Mouse (Mus musculus) cortical plate, adult 2 months (tissue): ENCODE data around the gene Mthfsd. TPM values are rescaled to one million over a fixed set of nuclear protein-coding genes. Genes with fewer than 3 reads are reported as not detected.
"Not testable (repeated sequence)": the region's sequence is repeated elsewhere in the genome, so short reads cannot be mapped to it uniquely, and the experiment has no call there.

Source experiments
- H3K27ac ChIP-seq: fragments of 200-500 bp; 2 replicates; pipeline ENCODE4 v1.5.1; 2012; ENCODE audit warnings: low read length, control low read depth, inconsistent platforms; ENCODE audit not compliant: insufficient read depth
- H3K4me1 ChIP-seq: fragments of 200-500 bp; 2 replicates; pipeline ENCODE4 v1.6.1; 2011; ENCODE audit warnings: low read length; ENCODE audit not compliant: control insufficient read depth, insufficient read depth
- H3K4me3 ChIP-seq: fragments of 200-500 bp; 2 replicates; pipeline ENCODE4 v1.5.1; 2011; ENCODE audit warnings: mild to moderate bottlenecking, low read length, control low read depth; ENCODE audit not compliant: insufficient read depth
- CTCF ChIP-seq: fragments of 200-500 bp; IDR thresholded peaks from 2 replicates; pipeline ENCODE4 v1.5.1; 2011; ENCODE audit warnings: mild to moderate bottlenecking, control low read depth, low read length; ENCODE audit not compliant: insufficient read depth; ENCODE audit errors: extremely low read depth
- POLR2A ChIP-seq: fragments of 200-500 bp; IDR thresholded peaks from 2 replicates; pipeline ENCODE4 v1.6.1; 2011; ENCODE audit warnings: mild to moderate bottlenecking, low read length, control low read depth; ENCODE audit not compliant: insufficient read depth; ENCODE audit errors: extremely low read depth
- polyA plus RNA-seq: library from polyadenylated mRNA; depleted of rRNA; stranded (reverse); fragments of >200 nt; gene quantifications from 2 replicates; pipeline ENCODE4 v1.2.3, GENCODE M21; 2012; rRNA removed

The Mthfsd gene
- 95.8 and 108 TPM in 2 replicates for polyA plus RNA-seq

- TF ChIP-seq POLR2A = peak; percentile 97
- TF ChIP-seq CTCF = no peak
- H3K4me1 ChIP-seq = peaks cover 5% of the 10 kb centered on the region; the same call in 1 of the 2 replicates
- peak within 1 kb of the TSS; percentile 53; the same call in 1 of the 2 replicates for H3K27ac ChIP-seq
- peak within 1 kb of the TSS; percentile 84 for H3K4me3 ChIP-seq
Measured at GRCm38 (mm10) chr8:121107668-121108656, at the start of gene Mthfsd. Gene Mthfsd, minus strand, starts transcription at chr8:121108392.

DNA sequence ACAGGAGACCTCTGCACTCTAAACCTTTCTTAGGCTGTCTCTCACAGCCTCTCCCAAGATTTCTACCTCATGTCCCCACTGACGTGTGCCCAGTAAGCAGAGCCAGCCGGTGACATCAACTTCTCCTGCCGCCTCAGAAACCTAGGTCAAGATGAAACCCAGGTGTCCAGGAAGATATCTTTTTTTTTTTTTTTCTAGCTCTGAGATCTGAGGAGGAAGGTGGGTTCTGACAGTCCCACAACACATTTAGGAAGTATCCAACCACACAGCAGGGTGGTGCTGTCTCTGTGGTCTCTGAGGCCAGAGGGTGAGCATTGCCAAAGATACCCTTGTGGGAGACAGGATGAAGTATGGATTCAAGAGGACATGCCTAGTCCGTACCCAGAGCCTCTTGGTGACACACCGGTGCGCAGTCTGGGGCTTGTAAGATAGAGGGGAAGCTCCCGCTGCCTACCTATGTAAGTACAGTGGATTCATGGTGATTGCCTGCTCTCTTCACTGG is 48.8 kb upstream of the Mthfsd start:
- H3K4me1 ChIP-seq = no peaks in the 10 kb centered on the region
- no peak overlapping the region for H3K4me3 ChIP-seq
- TF ChIP-seq POLR2A (no peak), CTCF (no peak)
- no peak overlapping the region for H3K27ac ChIP-seq

DNA sequence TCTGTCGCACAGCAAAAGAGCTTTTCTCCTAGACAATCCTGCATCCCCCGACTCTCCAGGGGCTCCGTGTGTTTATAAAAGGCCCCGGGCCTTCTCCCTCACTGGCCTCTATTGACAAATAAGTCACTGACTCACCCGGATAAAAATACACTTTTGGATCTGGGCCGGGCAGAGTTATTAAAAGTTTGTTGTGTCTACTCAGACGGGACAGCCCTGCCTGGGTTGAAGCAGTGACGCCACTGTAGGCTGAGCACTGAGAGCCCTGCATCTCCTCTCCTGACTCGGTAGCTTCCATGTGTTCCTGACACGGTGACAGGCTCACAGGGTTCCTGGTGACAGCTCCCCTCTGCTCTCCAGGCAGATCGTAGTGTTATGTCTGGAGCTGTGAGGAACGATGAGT is 44.2 kb upstream of the Mthfsd start:
- Histone ChIP-seq H3K4me1 (no peaks in the 10 kb centered on the region), H3K4me3 (no peak overlapping the region), H3K27ac (no peak overlapping the region)
- TF ChIP-seq CTCF = no peak
- TF ChIP-seq POLR2A = no peak

GRCm38 (mm10) chr8:121148573-121149083 is 40.4 kb upstream of the Mthfsd start:
- Histone ChIP-seq H3K4me1 (no peaks in the 10 kb centered on the region), H3K4me3 (no peak overlapping the region), H3K27ac (no peak overlapping the region)
- no peak for TF ChIP-seq POLR2A
- no peak for TF ChIP-seq CTCF

- H3K4me3 ChIP-seq, H3K4me1 ChIP-seq: not testable (repeated sequence)
Measured at GRCm38 (mm10) chr8:121145457-121146134, 37.4 kb upstream of the Mthfsd start.

GRCm38 (mm10) chr8:121136856-121137255 is 28.7 kb upstream of the Mthfsd start:
- no peaks in the 10 kb centered on the region for H3K4me1 ChIP-seq
- no peak overlapping the region for H3K4me3 ChIP-seq
- TF ChIP-seq POLR2A (no peak), CTCF (no peak)
- no peak overlapping the region for H3K27ac ChIP-seq

More at GRCm38 (mm10) chr8:121145457-121146134, 37.4 kb upstream of the Mthfsd start:
- not testable (repeated sequence) for H3K27ac ChIP-seq

DNA sequence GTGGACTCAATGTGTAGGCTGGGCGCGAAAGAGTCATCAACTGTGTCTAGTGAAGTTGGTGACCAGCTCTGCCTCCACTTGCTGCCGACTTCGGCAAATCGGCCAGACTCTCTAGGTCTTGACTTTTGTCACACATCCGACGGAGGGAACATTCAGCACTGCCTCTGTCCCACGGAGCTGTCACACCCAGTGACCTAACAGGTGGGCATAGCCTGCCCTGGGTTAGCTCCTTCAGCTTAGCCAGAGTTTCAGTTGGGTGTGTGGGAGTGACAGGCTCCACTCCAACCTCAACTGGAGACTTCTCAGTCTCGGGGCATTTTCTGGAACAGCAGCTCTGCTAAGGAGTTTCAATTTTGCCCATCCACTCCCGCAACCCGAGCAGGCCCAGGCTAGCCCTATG is 26.3 kb upstream of the Mthfsd start:
- H3K4me1 ChIP-seq = no peaks in the 10 kb centered on the region
- TF ChIP-seq POLR2A = no peak
- no peak for TF ChIP-seq CTCF
- H3K27ac ChIP-seq = no peak overlapping the region
- no peak overlapping the region for H3K4me3 ChIP-seq

DNA sequence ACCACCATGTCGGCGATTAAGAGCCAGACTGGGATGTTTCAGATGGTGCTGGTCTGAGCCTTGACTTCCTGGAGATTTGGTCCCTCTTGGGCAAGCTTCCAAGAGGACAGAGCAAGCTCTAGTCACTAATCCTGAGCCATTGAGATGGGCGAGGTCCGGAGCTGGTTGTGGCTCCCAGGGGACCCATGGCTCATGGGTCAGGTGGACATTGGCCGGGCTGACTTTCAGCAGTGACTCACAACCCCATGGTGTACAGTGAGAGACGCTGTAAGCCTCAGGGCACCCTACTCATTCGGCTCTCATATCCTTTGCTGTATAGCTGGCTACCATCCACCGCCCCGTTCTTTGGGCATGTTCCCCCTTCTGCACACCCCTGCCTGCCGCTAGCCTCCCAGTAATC is 25.9 kb upstream of the Mthfsd start:
- Histone ChIP-seq H3K27ac (no peak overlapping the region), H3K4me3 (no peak overlapping the region), H3K4me1 (no peaks in the 10 kb centered on the region)
- TF ChIP-seq POLR2A (no peak), CTCF (no peak)

DNA sequence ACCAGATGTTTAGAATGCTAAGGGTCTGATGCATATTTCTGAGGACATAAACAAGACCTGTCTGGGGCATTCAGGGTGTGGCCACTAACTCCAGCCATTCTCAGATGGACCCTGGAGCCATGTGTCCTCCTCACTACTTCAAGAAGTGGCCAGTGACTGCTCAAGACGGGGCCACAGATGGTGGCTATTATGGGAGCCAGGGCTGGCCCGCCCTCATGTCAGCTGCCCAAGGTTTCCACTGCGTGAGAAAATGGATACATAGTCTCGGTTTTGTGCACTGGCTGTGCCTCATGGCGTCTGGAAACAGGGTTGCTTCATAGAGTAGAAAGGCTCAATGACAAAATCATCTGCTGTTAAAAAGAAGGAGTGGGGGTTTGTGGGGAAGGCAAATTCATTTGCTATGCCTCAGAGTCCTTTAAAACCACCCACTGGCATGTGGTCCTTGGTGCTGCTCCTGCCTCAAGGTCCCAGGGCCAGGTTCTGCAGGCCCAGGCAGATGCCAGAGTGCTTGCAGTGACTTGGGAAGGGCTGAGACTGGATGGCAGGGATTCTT is 24.8 kb upstream of the Mthfsd start:
- no peaks in the 10 kb centered on the region for H3K4me1 ChIP-seq
- TF ChIP-seq CTCF = no peak
- no peak overlapping the region for H3K4me3 ChIP-seq
- H3K27ac ChIP-seq = no peak overlapping the region
